Mouse (Mus musculus) hindbrain, embryonic 12.5 days (tissue): Measurements from ENCODE around the gene Btg1. TPM values are rescaled to one million over a fixed set of nuclear protein-coding genes. Genes with fewer than 3 reads are reported as not detected.
A peak's percentile ranks its signal among the peaks of the same experiment; 100 is the strongest.

Source experiments
- ATAC-seq: fragments of 200-750 bp; cut with Nextera tagmentation; 2 replicates; pipeline ENCODE4 v1.8.0; 2017; ENCODE audit warnings: moderate TSS enrichment; ENCODE audit not compliant: low FRiP score
- H3K27ac ChIP-seq: fragments of 300-500 bp; sonication (generic); 2 replicates; pipeline ENCODE4 v1.5.1; 2016; ENCODE audit warnings: mild to moderate bottlenecking
- H3K27me3 ChIP-seq: fragments of 300-500 bp; sonication (generic); 2 replicates; pipeline ENCODE4 v1.6.1; 2016; ENCODE audit warnings: mild to moderate bottlenecking
- H3K36me3 ChIP-seq: fragments of 300-500 bp; sonication (generic); 2 replicates; pipeline ENCODE4 v1.6.1; 2016; ENCODE audit warnings: mild to moderate bottlenecking
- H3K4me1 ChIP-seq: fragments of 300-500 bp; sonication (generic); 2 replicates; pipeline ENCODE4 v1.6.1; 2016
- H3K4me2 ChIP-seq: fragments of 300-500 bp; sonication (generic); replicated peaks from 2 replicates; pipeline ENCODE4 v1.6.1; 2016; ENCODE audit warnings: mild to moderate bottlenecking
- H3K4me3 ChIP-seq: fragments of 300-500 bp; sonication (generic); 2 replicates; pipeline ENCODE4 v1.5.1; 2016; ENCODE audit warnings: mild to moderate bottlenecking
- H3K9ac ChIP-seq: fragments of 300-500 bp; sonication (generic); 2 replicates; pipeline ENCODE4 v1.6.1; 2016; ENCODE audit warnings: mild to moderate bottlenecking, moderate library complexity
- H3K9me3 ChIP-seq: fragments of 300-500 bp; sonication (generic); replicated peaks from 2 replicates; pipeline ENCODE4 v1.6.1; 2016; ENCODE audit warnings: mild to moderate bottlenecking
- WGBS: fragments of 180-500 bp; shearing (Covaris S2); methylation state at CpG from one replicate; pipeline ENCODE4 v1.1.7; 2016; 5-methylcytosine and 5-hydroxymethylcytosine counted together
- polyA plus RNA-seq: library from polyadenylated mRNA; unstranded; fragments of >200 nt; fragmentation: Nextera tagmentation; extraction: Ambion mirVana; gene quantifications from 2 replicates; pipeline ENCODE4 v1.2.1, GENCODE M21; 2016

The Btg1 gene
- polyA plus RNA-seq, 1 experiment from 2014 or later, result 69.6 TPM

- H3K4me1 ChIP-seq, result peaks cover 17% of the 10 kb centered on the region
- H3K9ac ChIP-seq, result peak overlapping the region; percentile 99
- H3K27ac ChIP-seq, result peak overlapping the region; percentile 97
- H3K36me3 ChIP-seq, result peaks cover 14% of the 10 kb centered on the region
- H3K4me3 ChIP-seq, result peak overlapping the region; percentile 99
- 0 out of 2 replicates have a peak, but pooled peaks cover 4% of the 10 kb centered on the region for H3K9me3 ChIP-seq
- H3K4me2 ChIP-seq, result peak overlapping the region; percentile 56
- WGBS, result under 1% methylated on average over 67 of the region's 78 CpGs
- no peaks in the 10 kb centered on the region for H3K27me3 ChIP-seq
- peak; percentile 59 for ATAC-seq
Observed at GRCm38 (mm10) chr10:96617221-96617950, 580 bp downstream of the Btg1 start.

- Histone ChIP-seq H3K27me3 (no peaks in the 10 kb centered on the region), H3K4me1 (peaks cover 20% of the 10 kb centered on the region), H3K4me2 (peak overlapping the region; percentile 56), H3K9ac (peak overlapping the region; percentile 99), H3K4me3 (peak overlapping the region; percentile 99), H3K9me3 (0 out of 2 replicates have a peak, but pooled peaks cover 3% of the 10 kb centered on the region), H3K36me3 (peaks cover 14% of the 10 kb centered on the region), H3K27ac (peak overlapping the region; percentile 97)
- WGBS, result 0% methylated on average over 29 of the region's 29 CpGs
- peak; percentile 17; the same call in 1 of the 2 replicates for ATAC-seq
Observed at GRCm38 (mm10) chr10:96617951-96618575, 1.3 kb downstream of the Btg1 start.

GRCm38 (mm10) chr10:96619951-96620889 is 3.4 kb downstream of the Btg1 start:
- Histone ChIP-seq H3K4me3 (peak overlapping the region; percentile 46), H3K36me3 (peaks cover 14% of the 10 kb centered on the region), H3K27me3 (no peaks in the 10 kb centered on the region), H3K9me3 (no peaks in the 10 kb centered on the region), H3K4me1 (peaks cover 37% of the 10 kb centered on the region), H3K9ac (peak overlapping the region; percentile 68), H3K27ac (peak overlapping the region; percentile 40; the same call in 1 of the 2 replicates), H3K4me2 (peak overlapping the region; percentile 87)
- no peak for ATAC-seq
- 53% methylated on average over 8 of the region's 8 CpGs for WGBS

GRCm38 (mm10) chr10:96620890-96621271 is 4.1 kb downstream of the Btg1 start:
- no peak for ATAC-seq
- Histone ChIP-seq H3K27ac (no peak overlapping the region), H3K4me1 (peaks cover 44% of the 10 kb centered on the region), H3K4me2 (peak overlapping the region; percentile 87), H3K9me3 (no peaks in the 10 kb centered on the region), H3K4me3 (peak overlapping the region; percentile 46), H3K36me3 (peaks cover 14% of the 10 kb centered on the region), H3K9ac (peak overlapping the region; percentile 43; the same call in 1 of the 2 replicates), H3K27me3 (no peaks in the 10 kb centered on the region)
- 44% methylated on average over 4 of the region's 4 CpGs for WGBS

GRCm38 (mm10) chr10:96621361-96621945 is 4.6 kb downstream of the Btg1 start:
- H3K4me2 ChIP-seq, result peak overlapping the region; percentile 87
- WGBS, result 82% methylated on average over 4 of the region's 4 CpGs

GRCm38 (mm10) chr10:96621980-96622645 is 5.3 kb downstream of the Btg1 start:
- H3K9ac ChIP-seq, result peak overlapping the region; percentile 38; the same call in 1 of the 2 replicates
- H3K27ac ChIP-seq, result no peak overlapping the region
- WGBS, result 87% methylated on average over 13 of the region's 13 CpGs
- H3K27me3 ChIP-seq, result no peaks in the 10 kb centered on the region
- peaks cover 44% of the 10 kb centered on the region for H3K4me1 ChIP-seq
- no peaks in the 10 kb centered on the region for H3K9me3 ChIP-seq
- peaks cover 14% of the 10 kb centered on the region for H3K36me3 ChIP-seq
- H3K4me2 ChIP-seq, result peak overlapping the region; percentile 87
- ATAC-seq, result no peak
- peak overlapping the region; percentile 46 for H3K4me3 ChIP-seq

More at GRCm38 (mm10) chr10:96621361-96621945, 4.6 kb downstream of the Btg1 start:
- no peak for ATAC-seq
- Histone ChIP-seq H3K4me1 (peaks cover 44% of the 10 kb centered on the region), H3K27ac (no peak overlapping the region), H3K9me3 (no peaks in the 10 kb centered on the region), H3K9ac (peak overlapping the region; percentile 29; the same call in 1 of the 2 replicates), H3K27me3 (no peaks in the 10 kb centered on the region), H3K36me3 (peaks cover 14% of the 10 kb centered on the region), H3K4me3 (peak overlapping the region; percentile 46)

- no peak for ATAC-seq
- 76% methylated on average over 6 of the region's 6 CpGs for WGBS
- H3K4me1 ChIP-seq, result peaks cover 44% of the 10 kb centered on the region
- H3K4me3 ChIP-seq, result peak overlapping the region; percentile 46
- peaks cover 18% of the 10 kb centered on the region for H3K36me3 ChIP-seq
- H3K9ac ChIP-seq, result no peak overlapping the region
- H3K27ac ChIP-seq, result no peak overlapping the region
- no peaks in the 10 kb centered on the region for H3K27me3 ChIP-seq
- H3K4me2 ChIP-seq, result peak overlapping the region; percentile 87
- H3K9me3 ChIP-seq, result no peaks in the 10 kb centered on the region
Observed at GRCm38 (mm10) chr10:96622761-96623632, 6.2 kb downstream of the Btg1 start.

- H3K4me2 ChIP-seq, result peak overlapping the region; percentile 87
- H3K27me3 ChIP-seq, result no peaks in the 10 kb centered on the region
- peaks cover 44% of the 10 kb centered on the region for H3K4me1 ChIP-seq
- H3K9ac ChIP-seq, result no peak overlapping the region
- 0 out of 2 replicates have a peak overlapping the region, but pooled peaks have one; percentile 46 for H3K4me3 ChIP-seq
- no peak overlapping the region for H3K27ac ChIP-seq
- H3K36me3 ChIP-seq, result peaks cover 20% of the 10 kb centered on the region
- H3K9me3 ChIP-seq, result no peaks in the 10 kb centered on the region
- no peak for ATAC-seq
- WGBS, result 89% methylated on average over 4 of the region's 4 CpGs
Observed at GRCm38 (mm10) chr10:96623633-96624195, 6.9 kb downstream of the Btg1 start.

- H3K9me3 ChIP-seq, result no peaks in the 10 kb centered on the region
- no peak overlapping the region for H3K9ac ChIP-seq
- no peak for ATAC-seq
- H3K4me3 ChIP-seq, result no peak overlapping the region
- H3K27ac ChIP-seq, result no peak overlapping the region
- no peaks in the 10 kb centered on the region for H3K27me3 ChIP-seq
- H3K36me3 ChIP-seq, result peaks cover 27% of the 10 kb centered on the region
- peaks cover 44% of the 10 kb centered on the region for H3K4me1 ChIP-seq
- WGBS, result 89% methylated on average over 2 of the region's 2 CpGs
- H3K4me2 ChIP-seq, result peak overlapping the region; percentile 87
Observed at GRCm38 (mm10) chr10:96624406-96624805, 7.6 kb downstream of the Btg1 start.

GRCm38 (mm10) chr10:96625061-96625460 is 8.3 kb downstream of the Btg1 start:
- no peak for ATAC-seq
- H3K4me3 ChIP-seq, result no peak overlapping the region
- peaks cover 22% of the 10 kb centered on the region for H3K36me3 ChIP-seq
- H3K4me2 ChIP-seq, result peak overlapping the region; percentile 29
- no peak overlapping the region for H3K27ac ChIP-seq
- 92% methylated on average over 3 of the region's 4 CpGs for WGBS
- no peaks in the 10 kb centered on the region for H3K9me3 ChIP-seq
- H3K27me3 ChIP-seq, result no peaks in the 10 kb centered on the region
- H3K4me1 ChIP-seq, result peaks cover 44% of the 10 kb centered on the region
- no peak overlapping the region for H3K9ac ChIP-seq
